Mouse (Mus musculus) liver (tissue): ENCODE results near the gene Caap1.

Experiments used
- DNase-seq: peaks from one replicate; pipeline ENCODE4 v3.0.0-alpha.2; 2020; ENCODE audit warnings: mixed read lengths

Gene Caap1

DNA sequence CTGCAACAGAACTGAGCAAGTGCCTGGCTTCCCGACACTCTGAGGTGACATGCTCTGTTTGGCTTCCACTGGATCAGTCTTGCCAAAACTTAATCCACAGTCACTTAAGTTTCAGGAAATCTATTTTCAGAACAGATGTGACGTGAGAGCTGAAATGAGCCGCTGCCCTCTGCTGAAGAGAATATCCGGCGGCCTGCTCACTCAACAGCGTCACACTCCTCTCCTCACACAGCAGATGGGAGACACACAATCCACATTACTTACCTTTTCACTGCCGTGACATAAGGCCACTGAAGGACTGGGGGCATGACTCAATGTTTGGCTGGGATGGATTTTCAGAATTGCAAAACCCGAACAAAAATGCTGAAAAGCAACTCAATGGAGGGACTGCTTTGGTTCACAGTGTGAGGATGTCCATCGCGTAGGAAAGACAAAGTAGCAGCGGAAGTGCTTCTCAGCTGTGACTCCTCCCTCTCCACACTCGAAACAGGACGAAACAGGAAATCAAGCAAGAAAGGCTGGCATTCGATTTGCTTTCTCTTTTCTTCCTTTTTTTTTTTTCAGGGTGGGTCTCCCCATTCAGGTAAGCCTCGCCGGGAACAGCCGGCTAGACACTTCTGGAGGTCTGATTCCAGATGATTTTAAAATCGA lies 79.7 kb downstream of the Caap1 start:
- no peak for DNase-seq

DNA sequence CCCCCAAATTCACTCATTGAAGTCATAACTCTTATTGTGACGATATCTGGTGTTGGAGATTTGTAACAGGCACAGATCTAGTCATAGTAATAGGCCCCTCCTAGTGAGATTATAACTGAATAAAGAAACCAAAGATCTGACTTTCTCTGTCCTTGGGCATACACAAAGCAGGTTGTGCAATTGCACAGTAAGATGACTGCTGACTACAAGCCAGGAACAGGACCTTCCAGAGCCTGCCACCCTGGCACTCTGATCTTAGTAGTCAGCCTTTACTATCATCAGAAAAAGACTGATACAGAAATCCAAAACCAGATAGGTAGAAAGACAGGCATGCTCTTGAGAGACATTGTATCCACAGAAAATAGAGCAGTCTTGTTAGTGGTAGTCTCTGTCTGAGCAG lies 83.3 kb downstream of the Caap1 start:
- no peak for DNase-seq

DNA sequence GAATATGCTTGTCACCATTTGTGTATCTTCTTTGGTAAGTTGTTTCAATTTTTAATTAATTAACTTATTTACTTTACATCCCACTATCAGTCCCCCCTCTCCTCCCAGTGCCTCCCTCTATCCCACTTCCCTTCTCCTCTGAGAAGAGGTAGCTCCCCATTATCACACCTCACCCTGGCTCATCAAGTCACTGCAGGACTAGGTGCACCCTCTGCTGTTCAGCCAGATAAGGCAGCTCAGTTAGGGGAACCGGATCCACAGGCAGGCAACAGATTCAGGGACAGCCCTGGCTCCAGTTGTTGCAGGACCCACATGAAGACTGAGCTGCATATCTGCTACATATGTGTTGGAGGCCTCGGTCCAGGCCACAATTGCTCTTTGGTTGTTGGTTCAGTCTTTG lies 97.2 kb downstream of the Caap1 start:
- DNase-seq: peak; percentile 50

DNA sequence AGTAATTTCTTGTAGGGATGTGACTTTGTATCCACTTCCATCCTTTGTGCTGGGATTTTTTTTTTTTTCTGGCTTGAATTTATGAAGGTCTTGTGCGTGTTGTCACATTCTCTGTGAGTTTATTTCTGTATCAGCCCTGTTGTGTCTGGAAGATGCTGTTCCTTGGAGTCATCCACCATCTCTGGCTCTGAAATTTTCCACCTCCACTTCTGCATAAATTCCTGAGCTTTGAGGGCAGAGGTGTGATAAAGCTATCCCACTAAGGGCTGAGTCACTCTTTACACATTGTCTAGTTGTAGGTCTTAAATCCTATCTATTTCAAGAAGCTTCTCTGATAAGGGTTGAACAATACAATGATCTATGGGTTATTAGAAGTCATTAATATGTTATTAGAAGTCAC lies 101.7 kb downstream of the Caap1 start:
- DNase-seq: no peak
